Mouse (Mus musculus) liver, embryonic 12.5 days (tissue): ENCODE measurements around the gene Grik4. TPM values are rescaled to one million over a fixed set of nuclear protein-coding genes. Genes with fewer than 3 reads are reported as not detected.

Source experiments
- ATAC-seq: fragments of 200-750 bp; cut with Nextera tagmentation; 2 replicates; pipeline ENCODE4 v1.8.0; 2017; ENCODE audit warnings: moderate number of reproducible peaks, mild to moderate bottlenecking, moderate library complexity
- H3K27ac ChIP-seq: fragments of 300-500 bp; sonication (generic); 2 replicates; pipeline ENCODE4 v1.5.1; 2016; ENCODE audit warnings: mild to moderate bottlenecking
- H3K27me3 ChIP-seq: fragments of 300-500 bp; sonication (generic); replicated peaks from 2 replicates; pipeline ENCODE4 v1.6.1; 2016; ENCODE audit warnings: mild to moderate bottlenecking, moderate library complexity
- H3K36me3 ChIP-seq: fragments of 300-500 bp; sonication (generic); 2 replicates; pipeline ENCODE4 v1.6.1; 2016; ENCODE audit warnings: mild to moderate bottlenecking, moderate library complexity
- H3K4me1 ChIP-seq: fragments of 300-500 bp; sonication (generic); 2 replicates; pipeline ENCODE4 v1.6.1; 2016
- H3K4me2 ChIP-seq: fragments of 300-500 bp; sonication (generic); 2 replicates; pipeline ENCODE4 v1.6.1; 2016; ENCODE audit warnings: mild to moderate bottlenecking, moderate library complexity
- H3K4me3 ChIP-seq: fragments of 300-500 bp; sonication (generic); 2 replicates; pipeline ENCODE4 v1.5.1; 2016; ENCODE audit warnings: mild to moderate bottlenecking, moderate library complexity
- H3K9ac ChIP-seq: fragments of 300-500 bp; sonication (generic); 2 replicates; pipeline ENCODE4 v1.6.1; 2016; ENCODE audit warnings: mild to moderate bottlenecking, moderate library complexity
- H3K9me3 ChIP-seq: fragments of 300-500 bp; sonication (generic); replicated peaks from 2 replicates; pipeline ENCODE4 v1.6.1; 2016; ENCODE audit warnings: mild to moderate bottlenecking, moderate library complexity
- WGBS: fragments of 180-500 bp; shearing (Covaris S2); methylation state at CpG from one replicate; pipeline ENCODE4 v1.1.7; 2016; ENCODE audit not compliant: insufficient replicate concordance; 5-methylcytosine and 5-hydroxymethylcytosine counted together
- polyA plus RNA-seq: library from polyadenylated mRNA; unstranded; fragments of >200 nt; fragmentation: Nextera tagmentation; extraction: Ambion mirVana; gene quantifications from 2 replicates; pipeline ENCODE4 v1.2.1, GENCODE M21; 2016

Grik4 gene
- polyA plus RNA-seq, 1 experiment from 2014 or later: 2.2 TPM

GRCm38 (mm10) chr9:42943057-42943529 is 1.2 kb downstream of the Grik4 start:
- Histone ChIP-seq H3K36me3 (no peaks in the 10 kb centered on the region), H3K4me3 (peak overlapping the region; percentile 56), H3K9ac (no peak overlapping the region), H3K27ac (no peak overlapping the region), H3K27me3 (peaks cover 99% of the 10 kb centered on the region), H3K9me3 (no peaks in the 10 kb centered on the region), H3K4me1 (peaks cover 11% of the 10 kb centered on the region), H3K4me2 (peak overlapping the region; percentile 79)
- 14% methylated on average over 9 of the region's 9 CpGs for WGBS
- no peak for ATAC-seq

GRCm38 (mm10) chr9:42942148-42942547 is 2.1 kb downstream of the Grik4 start:
- H3K27me3 ChIP-seq: peaks cover 92% of the 10 kb centered on the region
- H3K4me1 ChIP-seq: peaks cover 11% of the 10 kb centered on the region
- 32% methylated on average over 4 of the region's 4 CpGs for WGBS
- H3K4me3 ChIP-seq: no peak overlapping the region
- no peak overlapping the region for H3K27ac ChIP-seq
- no peak overlapping the region for H3K9ac ChIP-seq
- H3K4me2 ChIP-seq: no peak overlapping the region
- no peaks in the 10 kb centered on the region for H3K36me3 ChIP-seq
- no peak for ATAC-seq
- no peaks in the 10 kb centered on the region for H3K9me3 ChIP-seq

GRCm38 (mm10) chr9:42932146-42932545 is 12.1 kb downstream of the Grik4 start:
- H3K9me3 ChIP-seq: no peaks in the 10 kb centered on the region
- no peak overlapping the region for H3K4me3 ChIP-seq
- H3K27ac ChIP-seq: no peak overlapping the region
- no peak overlapping the region for H3K4me2 ChIP-seq
- H3K4me1 ChIP-seq: no peaks in the 10 kb centered on the region
- H3K36me3 ChIP-seq: no peaks in the 10 kb centered on the region
- WGBS: 50% methylated on average over 7 of the region's 7 CpGs
- H3K9ac ChIP-seq: no peak overlapping the region
- ATAC-seq: no peak
- peaks cover 37% of the 10 kb centered on the region for H3K27me3 ChIP-seq

- Histone ChIP-seq H3K27ac (no peak overlapping the region), H3K9ac (no peak overlapping the region), H3K4me1 (no peaks in the 10 kb centered on the region), H3K4me3 (no peak overlapping the region), H3K9me3 (no peaks in the 10 kb centered on the region), H3K27me3 (peaks cover 16% of the 10 kb centered on the region; the same call in 1 of the 2 replicates), H3K4me2 (no peak overlapping the region), H3K36me3 (no peaks in the 10 kb centered on the region)
- ATAC-seq: no peak
- WGBS: 64% methylated on average over 10 of the region's 10 CpGs
Measured at GRCm38 (mm10) chr9:42927498-42927897, 16.8 kb downstream of the Grik4 start.

GRCm38 (mm10) chr9:42926564-42926963 is 17.7 kb downstream of the Grik4 start:
- Histone ChIP-seq H3K9ac (no peak overlapping the region), H3K36me3 (no peaks in the 10 kb centered on the region), H3K27ac (no peak overlapping the region), H3K4me1 (no peaks in the 10 kb centered on the region), H3K9me3 (no peaks in the 10 kb centered on the region), H3K4me3 (no peak overlapping the region), H3K27me3 (peaks cover 7% of the 10 kb centered on the region; the same call in 1 of the 2 replicates), H3K4me2 (no peak overlapping the region)
- ATAC-seq: no peak
- 58% methylated on average over 6 of the region's 6 CpGs for WGBS

- H3K9me3 ChIP-seq: no peaks in the 10 kb centered on the region
- H3K36me3 ChIP-seq: no peaks in the 10 kb centered on the region
- H3K4me2 ChIP-seq: no peak overlapping the region
- H3K4me1 ChIP-seq: no peaks in the 10 kb centered on the region
- no peak overlapping the region for H3K27ac ChIP-seq
- ATAC-seq: no peak
- H3K9ac ChIP-seq: no peak overlapping the region
- no peak overlapping the region for H3K4me3 ChIP-seq
- 68% methylated on average over 4 of the region's 4 CpGs for WGBS
- no peaks in the 10 kb centered on the region for H3K27me3 ChIP-seq
Measured at GRCm38 (mm10) chr9:42921830-42922229, 22.5 kb downstream of the Grik4 start.

GRCm38 (mm10) chr9:42920190-42920589 is 24.1 kb downstream of the Grik4 start:
- ATAC-seq: no peak
- H3K36me3 ChIP-seq: no peaks in the 10 kb centered on the region
- 40% methylated on average over 7 of the region's 7 CpGs for WGBS

DNA sequence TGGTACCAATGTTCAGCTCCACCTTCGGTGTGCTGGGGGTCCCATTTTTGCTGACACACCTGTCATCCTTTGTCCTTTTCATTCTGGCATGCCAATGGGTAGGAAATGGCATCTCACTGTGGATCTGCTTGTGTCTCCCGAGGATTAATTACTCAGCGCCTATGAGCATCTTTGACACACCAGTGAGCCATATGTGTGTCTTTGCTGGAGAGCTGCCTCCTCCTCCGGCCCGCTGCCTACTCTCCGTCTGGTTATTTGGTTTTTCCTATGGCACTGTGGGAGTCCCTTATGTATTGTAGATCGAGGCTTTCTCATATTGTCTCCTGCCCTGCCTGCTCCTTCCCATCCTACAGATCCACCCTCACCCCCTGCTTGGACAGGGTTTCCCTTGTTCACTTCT is 26.4 kb downstream of the Grik4 start:
- Histone ChIP-seq H3K9ac (no peak overlapping the region), H3K9me3 (no peaks in the 10 kb centered on the region), H3K36me3 (no peaks in the 10 kb centered on the region), H3K4me2 (no peak overlapping the region), H3K4me1 (no peaks in the 10 kb centered on the region), H3K4me3 (no peak overlapping the region), H3K27me3 (no peaks in the 10 kb centered on the region), H3K27ac (no peak overlapping the region)
- no peak for ATAC-seq
- WGBS: 67% methylated on average over 7 of the region's 7 CpGs

More at GRCm38 (mm10) chr9:42920190-42920589, 24.1 kb downstream of the Grik4 start:
- H3K27me3 ChIP-seq: no peaks in the 10 kb centered on the region
- H3K9ac ChIP-seq: no peak overlapping the region
- no peak overlapping the region for H3K4me2 ChIP-seq
- no peaks in the 10 kb centered on the region for H3K4me1 ChIP-seq
- no peak overlapping the region for H3K27ac ChIP-seq
- no peak overlapping the region for H3K4me3 ChIP-seq
- no peaks in the 10 kb centered on the region for H3K9me3 ChIP-seq

GRCm38 (mm10) chr9:42913201-42913600 is 31.1 kb downstream of the Grik4 start:
- ATAC-seq: no peak
- Histone ChIP-seq H3K4me1 (0 out of 2 replicates have a peak, but pooled peaks cover 7% of the 10 kb centered on the region), H3K36me3 (no peaks in the 10 kb centered on the region), H3K9ac (no peak overlapping the region), H3K9me3 (no peaks in the 10 kb centered on the region), H3K27me3 (0 out of 2 replicates have a peak, but pooled peaks cover 5% of the 10 kb centered on the region), H3K4me2 (no peak overlapping the region), H3K4me3 (no peak overlapping the region), H3K27ac (no peak overlapping the region)
- WGBS: 48% methylated on average over 2 of the region's 2 CpGs

DNA sequence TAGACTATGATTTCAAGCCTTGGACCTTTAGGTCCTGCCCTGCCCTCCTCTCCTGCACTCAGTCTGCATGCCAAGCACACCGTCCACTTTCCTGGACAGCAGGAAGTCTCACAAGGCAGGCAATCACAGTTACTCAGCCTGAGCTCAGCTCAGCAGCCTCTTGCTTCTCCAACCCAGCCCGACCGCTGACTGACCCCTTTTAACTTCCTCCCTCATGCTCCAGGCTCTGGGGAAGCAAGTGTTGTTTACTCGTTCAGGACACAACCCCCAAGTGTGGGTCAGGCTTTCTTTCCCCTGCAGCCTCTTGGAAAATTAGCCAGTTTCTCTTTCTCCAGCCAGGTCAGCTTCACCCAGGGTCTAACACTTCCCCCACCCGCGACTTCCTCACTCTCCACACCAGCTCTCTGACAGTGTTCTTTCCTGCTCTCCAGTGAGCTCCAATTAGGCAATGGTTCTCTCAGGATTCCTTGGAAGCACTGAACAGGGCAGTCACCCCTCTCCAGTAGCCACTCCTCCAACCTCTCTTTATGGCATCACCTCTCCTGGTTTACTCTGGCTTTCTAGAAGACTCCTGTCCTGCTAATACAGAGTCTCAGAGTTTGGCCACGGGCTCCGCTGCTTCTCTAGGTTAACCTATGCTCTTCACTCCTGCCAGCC is 35.5 kb downstream of the Grik4 start:
- H3K9ac ChIP-seq: no peak overlapping the region
- H3K4me2 ChIP-seq: no peak overlapping the region
- H3K36me3 ChIP-seq: no peaks in the 10 kb centered on the region
- 0 out of 2 replicates have a peak, but pooled peaks cover 5% of the 10 kb centered on the region for H3K27me3 ChIP-seq
- WGBS: 17% methylated on average over 8 of the region's 8 CpGs
- peaks cover 23% of the 10 kb centered on the region for H3K4me1 ChIP-seq
- ATAC-seq: peak; percentile 35; the same call in 1 of the 2 replicates
- H3K27ac ChIP-seq: peak overlapping the region; percentile 59
- H3K9me3 ChIP-seq: no peaks in the 10 kb centered on the region
- H3K4me3 ChIP-seq: no peak overlapping the region

GRCm38 (mm10) chr9:42906995-42907394 is 37.3 kb downstream of the Grik4 start:
- no peak overlapping the region for H3K4me2 ChIP-seq
- 0 out of 2 replicates have a peak, but pooled peaks cover 5% of the 10 kb centered on the region for H3K27me3 ChIP-seq
- no peak for ATAC-seq
- H3K27ac ChIP-seq: no peak overlapping the region
- no peaks in the 10 kb centered on the region for H3K36me3 ChIP-seq
- no peak overlapping the region for H3K9ac ChIP-seq
- peaks cover 28% of the 10 kb centered on the region for H3K4me1 ChIP-seq
- H3K4me3 ChIP-seq: no peak overlapping the region
- 35% methylated on average over 3 of the region's 3 CpGs for WGBS
- no peaks in the 10 kb centered on the region for H3K9me3 ChIP-seq

GRCm38 (mm10) chr9:42898091-42898591 is 46.2 kb downstream of the Grik4 start:
- H3K4me3 ChIP-seq: peak overlapping the region; percentile 48; the same call in 1 of the 2 replicates
- no peaks in the 10 kb centered on the region for H3K36me3 ChIP-seq
- ATAC-seq: no peak

More at GRCm38 (mm10) chr9:42898091-42898591, 46.2 kb downstream of the Grik4 start:
- H3K27me3 ChIP-seq: peaks cover 55% of the 10 kb centered on the region
- H3K27ac ChIP-seq: no peak overlapping the region
- peak overlapping the region; percentile 65 for H3K4me2 ChIP-seq
- no peaks in the 10 kb centered on the region for H3K9me3 ChIP-seq
- H3K9ac ChIP-seq: no peak overlapping the region
- peaks cover 23% of the 10 kb centered on the region; the same call in 1 of the 2 replicates for H3K4me1 ChIP-seq
- WGBS: 15% methylated on average over 11 of the region's 11 CpGs
